Mouse (Mus musculus): Measurements from ENCODE around the gene Per2.

GRCm38 (mm10) chr1:91390369-91390768 lies 68.8 kb downstream of the Per2 start:
- TF ChIP-seq POLR2A (IDR thresholded peaks at IDR 0.05; ENCODE audit: borderline replicate concordance, low read depth, low read length): no peak
- no peak for TF ChIP-seq CTCF (IDR thresholded peaks at IDR 0.05; ENCODE audit: low read depth, low read length)
